Mouse (Mus musculus): ENCODE measurements around the gene Ikzf2.

DNA sequence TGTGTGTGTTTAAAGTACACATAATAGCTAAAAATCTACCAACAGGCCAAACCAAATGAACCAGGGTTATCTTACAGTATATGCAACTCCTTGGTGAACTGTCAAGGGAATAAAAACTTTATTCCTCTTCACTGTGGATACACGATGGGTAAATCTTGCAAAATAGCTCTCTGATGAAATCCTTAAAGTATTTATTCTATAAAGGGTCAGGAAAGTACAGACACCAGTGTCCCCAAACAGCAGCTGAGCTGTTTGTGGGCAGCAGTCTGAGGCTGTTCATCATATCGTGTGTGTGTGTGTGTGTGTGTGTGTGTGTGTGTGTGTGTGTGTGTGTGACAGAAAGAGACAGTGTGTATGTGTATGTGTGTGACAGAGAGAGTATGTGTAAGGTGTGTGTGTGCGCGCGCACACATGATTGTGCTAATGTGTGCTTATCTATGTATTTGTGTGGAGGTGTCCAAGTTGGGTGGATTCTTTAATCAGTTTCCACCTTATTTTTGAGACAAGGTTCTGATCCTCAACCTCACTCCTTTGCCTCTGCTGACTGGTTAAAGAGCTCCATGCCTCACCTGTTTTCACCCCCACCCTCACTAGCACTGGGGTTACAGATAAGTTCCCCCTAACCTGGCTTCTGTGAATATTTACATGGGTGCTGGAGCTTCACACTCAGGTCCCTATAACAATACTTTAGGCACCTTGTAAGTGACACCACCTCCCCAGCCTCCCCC lies 102.9 kb downstream of the Ikzf2 start:
- no peak for TF ChIP-seq POLR2A (IDR thresholded peaks at IDR 0.05; ENCODE audit: low read depth, low read length)
- TF ChIP-seq CTCF (IDR thresholded peaks at IDR 0.05; ENCODE audit: borderline replicate concordance, insufficient read depth, low read length): no peak

All from embryonic fibroblast, embryonic 13.5 days (primary cell).